Mouse (Mus musculus): ENCODE measurements around the gene Ppp5c.

DNA sequence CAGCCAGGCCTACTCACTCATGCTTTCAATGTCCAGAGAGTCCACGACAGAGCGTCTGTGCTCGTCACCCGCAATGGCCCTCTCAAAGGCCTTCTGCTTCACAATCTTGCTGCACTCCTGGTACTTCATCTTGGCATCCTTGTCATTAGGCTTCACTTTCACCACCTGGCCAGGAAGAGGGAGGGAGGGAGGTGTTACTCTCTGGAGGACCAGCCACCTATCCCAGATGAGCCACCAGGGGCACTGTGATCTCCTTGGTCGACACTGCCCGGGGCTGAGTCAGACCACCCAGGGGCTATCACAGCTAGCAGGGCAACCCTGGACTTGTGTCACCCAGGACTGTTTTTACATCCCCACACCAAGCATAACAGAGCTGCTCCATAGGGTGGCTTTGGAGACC is 12.3 kb downstream of the Ppp5c start:
- TF ChIP-seq POLR2A (IDR thresholded peaks at IDR 0.05; ENCODE audit: control insufficient read depth, low read depth, low read length) (no peak), CTCF (IDR thresholded peaks at IDR 0.05; ENCODE audit: control insufficient read depth, insufficient read depth, insufficient replicate concordance, low read depth, low read length) (no peak)

Measured in testis, adult 2 months (tissue).